Mouse (Mus musculus): ENCODE data around the gene Nr2c2ap. TPM values are rescaled to one million over a fixed set of nuclear protein-coding genes. Genes with fewer than 3 reads are reported as not detected.

Gene Nr2c2ap
- polyA plus RNA-seq, 1 experiment = 21.9 TPM

- Histone ChIP-seq H3K4me1 (ENCODE audit: control insufficient read depth, insufficient read depth, low read length) (no peaks in the 10 kb centered on the region), H3K27ac (ENCODE audit: insufficient read depth, low read depth, low read length) (no peak overlapping the region), H3K4me3 (ENCODE audit: insufficient read depth, low read length) (no peak overlapping the region)
- no peak for TF ChIP-seq POLR2A (IDR thresholded peaks at IDR 0.05; ENCODE audit: borderline replicate concordance, low read depth, low read length)
- no peak for TF ChIP-seq CTCF (IDR thresholded peaks at IDR 0.05; ENCODE audit: low read depth, low read length)
Observed at GRCm38 (mm10) chr8:70118726-70119700, 12.1 kb upstream of the Nr2c2ap start.

- TF ChIP-seq CTCF (IDR thresholded peaks at IDR 0.05; ENCODE audit: low read depth, low read length) (no peak), POLR2A (IDR thresholded peaks at IDR 0.05; ENCODE audit: borderline replicate concordance, low read depth, low read length) (no peak)
- no peak within 1 kb of the TSS for H3K27ac ChIP-seq (ENCODE audit: insufficient read depth, low read depth, low read length)
- no peaks in the 10 kb centered on the region for H3K4me1 ChIP-seq (ENCODE audit: control insufficient read depth, insufficient read depth, low read length)
- H3K4me3 ChIP-seq (ENCODE audit: insufficient read depth, low read length) = no peak within 1 kb of the TSS
Observed at GRCm38 (mm10) chr8:70120667-70121066, 10.5 kb upstream of the Nr2c2ap start, which contains the start of gene Ncan. Ncan (minus strand) TSS chr8:70120873.

DNA sequence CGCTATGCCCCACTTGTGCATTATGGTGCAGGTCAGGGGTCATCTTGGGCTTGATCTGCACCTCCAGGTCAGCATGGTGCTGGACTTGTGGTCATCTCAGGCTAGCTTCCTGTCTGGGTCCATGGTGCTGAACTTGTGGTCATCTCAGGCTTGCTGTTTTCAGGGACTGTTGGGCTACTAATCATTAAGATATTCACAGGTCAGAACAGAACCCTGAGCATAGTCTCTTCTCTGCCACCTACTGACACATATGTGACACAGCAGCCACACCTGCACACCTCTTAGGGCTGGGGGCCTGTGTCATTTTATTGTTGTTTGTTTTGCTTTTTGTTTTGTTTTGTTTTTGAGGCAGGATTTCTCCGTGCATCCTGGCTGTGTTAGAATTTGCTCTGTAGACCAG, 8.3 kb upstream of the Nr2c2ap start:
- no peak for TF ChIP-seq CTCF (IDR thresholded peaks at IDR 0.05; ENCODE audit: low read depth, low read length)
- no peak for TF ChIP-seq POLR2A (IDR thresholded peaks at IDR 0.05; ENCODE audit: borderline replicate concordance, low read depth, low read length)
- H3K4me3 ChIP-seq (ENCODE audit: insufficient read depth, low read length) = no peak overlapping the region
- no peak overlapping the region for H3K27ac ChIP-seq (ENCODE audit: insufficient read depth, low read depth, low read length)
- 0 out of 2 replicates have a peak, but pooled peaks cover 3% of the 10 kb centered on the region for H3K4me1 ChIP-seq (ENCODE audit: control insufficient read depth, insufficient read depth, low read length)

DNA sequence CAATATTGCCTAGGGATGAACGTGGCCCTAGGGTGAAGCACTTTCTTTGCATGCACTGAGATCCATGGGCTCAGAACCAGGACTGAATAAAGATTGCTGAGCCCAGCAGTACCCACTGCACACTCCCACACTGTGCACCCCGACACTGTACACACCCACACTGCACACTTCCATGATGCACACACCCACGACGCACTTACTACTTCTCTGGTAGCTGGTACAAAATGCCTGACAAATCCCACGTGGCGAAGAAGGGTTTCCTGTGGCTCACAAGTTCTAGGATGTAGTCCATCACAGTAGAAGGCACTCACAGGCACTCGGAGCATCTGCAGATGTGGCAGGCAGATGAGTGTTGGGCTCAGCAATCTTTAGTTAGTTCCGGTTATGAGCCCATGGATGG, 6.1 kb upstream of the Nr2c2ap start:
- no peak for TF ChIP-seq POLR2A (IDR thresholded peaks at IDR 0.05; ENCODE audit: borderline replicate concordance, low read depth, low read length)
- no peak for TF ChIP-seq CTCF (IDR thresholded peaks at IDR 0.05; ENCODE audit: low read depth, low read length)
- Histone ChIP-seq H3K27ac (ENCODE audit: insufficient read depth, low read depth, low read length) (no peak overlapping the region), H3K4me3 (ENCODE audit: insufficient read depth, low read length) (no peak overlapping the region), H3K4me1 (ENCODE audit: control insufficient read depth, insufficient read depth, low read length) (0 out of 2 replicates have a peak, but pooled peaks cover 7% of the 10 kb centered on the region)

DNA sequence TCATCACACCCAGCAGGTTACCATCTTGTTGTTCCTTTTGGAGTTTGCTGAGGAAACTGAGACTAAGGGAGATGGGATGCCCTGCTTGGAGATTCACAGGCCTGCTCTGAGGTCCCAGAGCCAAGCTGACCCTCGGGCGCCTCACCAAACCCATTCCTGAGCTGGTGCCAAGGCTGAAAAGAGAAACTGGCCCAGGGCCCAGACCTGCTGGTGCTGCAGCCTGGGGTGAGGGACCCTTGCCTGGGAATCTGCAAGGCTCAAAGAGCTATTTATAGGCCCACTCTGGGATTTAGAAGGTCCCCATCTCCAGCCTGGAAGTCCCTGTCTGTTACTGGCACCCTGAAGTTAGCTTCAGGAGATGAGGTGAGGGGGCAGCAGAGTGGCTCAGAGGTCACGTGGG, 2.7 kb upstream of the Nr2c2ap start:
- Histone ChIP-seq H3K27ac (ENCODE audit: insufficient read depth, low read depth, low read length) (no peak overlapping the region), H3K4me3 (ENCODE audit: insufficient read depth, low read length) (no peak overlapping the region), H3K4me1 (ENCODE audit: control insufficient read depth, insufficient read depth, low read length) (peaks cover 19% of the 10 kb centered on the region)
- TF ChIP-seq CTCF (IDR thresholded peaks at IDR 0.05; ENCODE audit: low read depth, low read length) (no peak), POLR2A (IDR thresholded peaks at IDR 0.05; ENCODE audit: borderline replicate concordance, low read depth, low read length) (no peak)

- Histone ChIP-seq H3K4me1 (ENCODE audit: control insufficient read depth, insufficient read depth, low read length) (peaks cover 19% of the 10 kb centered on the region), H3K27ac (ENCODE audit: insufficient read depth, low read depth, low read length) (no peak overlapping the region)
- TF ChIP-seq POLR2A (IDR thresholded peaks at IDR 0.05; ENCODE audit: borderline replicate concordance, low read depth, low read length) (no peak), CTCF (IDR thresholded peaks at IDR 0.05; ENCODE audit: low read depth, low read length) (no peak)
Observed at GRCm38 (mm10) chr8:70129309-70129952, 1.7 kb upstream of the Nr2c2ap start.

GRCm38 (mm10) chr8:70130066-70130465, 1.1 kb upstream of the Nr2c2ap start:
- TF ChIP-seq CTCF (IDR thresholded peaks at IDR 0.05; ENCODE audit: low read depth, low read length) (no peak), POLR2A (IDR thresholded peaks at IDR 0.05; ENCODE audit: borderline replicate concordance, low read depth, low read length) (no peak)
- no peak overlapping the region for H3K27ac ChIP-seq (ENCODE audit: insufficient read depth, low read depth, low read length)
- H3K4me3 ChIP-seq (ENCODE audit: insufficient read depth, low read length) = no peak overlapping the region
- peaks cover 19% of the 10 kb centered on the region for H3K4me1 ChIP-seq (ENCODE audit: control insufficient read depth, insufficient read depth, low read length)

More at GRCm38 (mm10) chr8:70129309-70129952, 1.7 kb upstream of the Nr2c2ap start:
- H3K4me3 ChIP-seq (ENCODE audit: insufficient read depth, low read length) = no peak overlapping the region

GRCm38 (mm10) chr8:70134086-70134485, 3.0 kb downstream of the Nr2c2ap start:
- H3K27ac ChIP-seq (ENCODE audit: insufficient read depth, low read depth, low read length) = no peak overlapping the region
- no peak overlapping the region for H3K4me3 ChIP-seq (ENCODE audit: insufficient read depth, low read length)
- H3K4me1 ChIP-seq (ENCODE audit: control insufficient read depth, insufficient read depth, low read length) = peaks cover 22% of the 10 kb centered on the region
- TF ChIP-seq POLR2A (IDR thresholded peaks at IDR 0.05; ENCODE audit: borderline replicate concordance, low read depth, low read length) (no peak), CTCF (IDR thresholded peaks at IDR 0.05; ENCODE audit: low read depth, low read length) (no peak)

- no peak for TF ChIP-seq POLR2A (IDR thresholded peaks at IDR 0.05; ENCODE audit: borderline replicate concordance, low read depth, low read length)
- no peak for TF ChIP-seq CTCF (IDR thresholded peaks at IDR 0.05; ENCODE audit: low read depth, low read length)
- peaks cover 19% of the 10 kb centered on the region for H3K4me1 ChIP-seq (ENCODE audit: control insufficient read depth, insufficient read depth, low read length)
- no peak overlapping the region for H3K27ac ChIP-seq (ENCODE audit: insufficient read depth, low read depth, low read length)
- H3K4me3 ChIP-seq (ENCODE audit: insufficient read depth, low read length) = no peak overlapping the region
Observed at GRCm38 (mm10) chr8:70134931-70135330, 3.8 kb downstream of the Nr2c2ap start.

GRCm38 (mm10) chr8:70136591-70136990, 5.5 kb downstream of the Nr2c2ap start:
- Histone ChIP-seq H3K4me3 (ENCODE audit: insufficient read depth, low read length) (no peak overlapping the region), H3K27ac (ENCODE audit: insufficient read depth, low read depth, low read length) (no peak overlapping the region), H3K4me1 (ENCODE audit: control insufficient read depth, insufficient read depth, low read length) (peaks cover 20% of the 10 kb centered on the region)
- TF ChIP-seq POLR2A (IDR thresholded peaks at IDR 0.05; ENCODE audit: borderline replicate concordance, low read depth, low read length) (no peak), CTCF (IDR thresholded peaks at IDR 0.05; ENCODE audit: low read depth, low read length) (no peak)
